Mouse (Mus musculus): Measurements from ENCODE around the gene Mcpt1. TPM values are rescaled to one million over a fixed set of nuclear protein-coding genes. Genes with fewer than 3 reads are reported as not detected.
"Not testable (repeated sequence)": the region's sequence is repeated elsewhere in the genome, so short reads cannot be mapped to it uniquely, and the experiment has no call there.

Mcpt1 gene
- polyA plus RNA-seq, 1 experiment from 2014 or later = not detected

DNA sequence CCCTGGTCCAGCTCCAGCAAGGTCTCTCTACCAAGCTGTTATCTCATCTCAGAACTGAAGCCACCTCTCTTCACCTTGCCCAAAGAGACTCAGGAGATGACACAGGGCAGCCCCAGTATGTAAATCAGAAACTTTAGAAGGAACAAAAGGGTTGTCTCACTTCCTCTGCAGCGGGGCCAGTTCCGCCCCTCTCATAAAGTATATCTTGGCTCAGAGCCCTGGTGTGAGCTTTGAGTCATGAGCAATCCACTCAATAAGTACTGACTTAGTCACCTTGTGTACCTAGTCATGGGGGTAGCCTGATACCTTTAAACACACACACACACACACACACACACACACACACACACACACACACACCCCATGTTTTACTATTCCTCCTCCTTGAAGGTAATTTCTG, 16.7 kb downstream of the Mcpt1 start:
- Histone ChIP-seq H3K4me2 (replicated peaks; ENCODE audit: low read depth, low read length) (no peak overlapping the region), H3K27me3 (replicated peaks; ENCODE audit: insufficient read depth, low read length) (no peaks in the 10 kb centered on the region), H3K9me3 (ENCODE audit: low read length) (no peaks in the 10 kb centered on the region), H3K36me3 (ENCODE audit: insufficient read depth, low read length) (no peaks in the 10 kb centered on the region), H3K4me3 (ENCODE audit: low read depth, low read length) (no peak overlapping the region), H3K4me1 (ENCODE audit: insufficient read depth, low read depth, low read length) (no peaks in the 10 kb centered on the region), H3K27ac (ENCODE audit: low read length) (no peak overlapping the region), H3K9ac (replicated peaks; ENCODE audit: low read depth) (no peak overlapping the region)
- ATAC-seq (peak; percentile 88), DNase-seq (ENCODE audit: low spot score) (peak; percentile 82)
- 26% methylated on average over 2 of the region's 2 CpGs for WGBS
- no peak for TF ChIP-seq CTCF (IDR thresholded peaks at IDR 0.05)
- TF ChIP-seq EP300 (IDR thresholded peaks at IDR 0.05) = peak; percentile 61; the same call in 1 of the 2 replicates

DNA sequence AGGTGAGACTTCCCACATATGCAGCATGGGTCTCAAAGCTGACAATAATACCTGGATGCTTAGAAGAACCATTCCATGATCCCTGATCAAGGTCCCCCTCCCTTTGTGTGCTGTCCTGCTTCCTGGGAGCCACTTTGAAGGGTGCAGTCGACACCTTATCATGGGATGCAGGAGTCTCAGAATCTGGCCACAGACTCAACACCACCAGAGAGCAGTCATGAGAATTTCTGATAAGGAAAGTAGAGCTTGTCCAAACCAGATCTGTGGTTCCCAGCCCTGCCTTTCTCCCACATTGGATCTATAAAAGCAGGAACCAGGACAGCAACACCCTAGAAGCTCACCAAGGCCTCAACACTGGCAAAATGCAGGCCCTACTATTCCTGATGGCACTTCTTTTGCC, 24.0 kb downstream of the Mcpt1 start, which contains the start of gene Mcpt2:
Gene Mcpt2, plus strand, starts transcription at position 250 of the 400 bp plus-strand sequence.
- H3K27me3 ChIP-seq (replicated peaks; ENCODE audit: insufficient read depth, low read length); H3K9ac ChIP-seq (replicated peaks; ENCODE audit: low read depth); H3K36me3 ChIP-seq (ENCODE audit: insufficient read depth, low read length); ATAC-seq; H3K4me3 ChIP-seq (ENCODE audit: low read depth, low read length); H3K27ac ChIP-seq (ENCODE audit: low read length); H3K9me3 ChIP-seq (ENCODE audit: low read length); H3K4me2 ChIP-seq (replicated peaks; ENCODE audit: low read depth, low read length); H3K4me1 ChIP-seq (ENCODE audit: insufficient read depth, low read depth, low read length); DNase-seq (ENCODE audit: low spot score): not testable (repeated sequence)
- WGBS = 54% methylated on average over 1 of the region's 1 CpGs

DNA sequence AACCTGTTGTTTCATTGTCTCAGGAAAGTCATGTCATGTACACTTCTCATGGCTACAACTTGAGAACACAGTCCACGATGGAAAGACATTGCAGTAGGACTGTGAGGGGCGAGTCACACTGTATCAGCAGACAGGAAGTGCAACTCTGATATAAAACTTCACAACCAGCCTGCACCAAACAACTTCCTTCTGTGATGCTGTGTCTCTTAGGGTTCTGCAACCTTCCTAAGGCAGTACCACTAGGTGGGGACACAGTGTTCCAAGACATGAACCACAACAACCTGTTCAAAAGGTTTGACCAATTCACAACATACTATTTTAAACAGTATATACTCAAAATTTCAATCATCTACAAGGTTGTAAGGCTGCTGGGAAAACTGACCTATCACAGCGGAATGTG, 37.6 kb downstream of the Mcpt1 start:
- no peak for ATAC-seq
- no peak overlapping the region for H3K4me2 ChIP-seq (replicated peaks; ENCODE audit: low read depth, low read length)

DNA sequence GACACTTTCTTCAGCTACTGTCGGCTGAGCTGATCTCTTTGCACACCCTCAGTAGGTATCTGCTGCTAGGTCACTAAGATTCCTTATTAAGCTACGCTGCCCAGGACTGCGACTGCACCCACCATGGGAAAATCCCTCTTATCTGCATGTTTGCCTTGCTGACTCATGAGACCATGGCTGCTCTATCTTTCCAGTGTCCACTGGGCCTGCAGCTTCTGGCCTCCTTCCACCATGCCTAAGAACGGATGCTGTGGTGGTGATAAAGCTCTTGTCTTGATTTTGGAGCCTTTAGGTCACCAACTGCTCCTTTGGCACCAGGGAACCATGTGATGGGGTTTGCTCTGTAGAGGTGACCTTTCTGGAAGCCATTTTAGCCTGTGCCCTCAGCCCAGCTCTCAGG, 40.0 kb downstream of the Mcpt1 start:
- Histone ChIP-seq H3K4me1 (ENCODE audit: insufficient read depth, low read depth, low read length) (no peaks in the 10 kb centered on the region), H3K4me3 (ENCODE audit: low read depth, low read length) (no peak overlapping the region), H3K9ac (replicated peaks; ENCODE audit: low read depth) (no peak overlapping the region), H3K27ac (ENCODE audit: low read length) (no peak overlapping the region), H3K9me3 (ENCODE audit: low read length) (no peaks in the 10 kb centered on the region), H3K36me3 (ENCODE audit: insufficient read depth, low read length) (no peaks in the 10 kb centered on the region), H3K27me3 (replicated peaks; ENCODE audit: insufficient read depth, low read length) (no peaks in the 10 kb centered on the region), H3K4me2 (replicated peaks; ENCODE audit: low read depth, low read length) (no peak overlapping the region)
- TF ChIP-seq CTCF (IDR thresholded peaks at IDR 0.05) (no peak), EP300 (IDR thresholded peaks at IDR 0.05) (no peak)
- 61% methylated on average over 4 of the region's 4 CpGs for WGBS
- no peak for ATAC-seq
- no peak for DNase-seq (ENCODE audit: low spot score)

More for the DNA sequence above, 37.6 kb downstream of the Mcpt1 start:
- no peak overlapping the region for H3K27ac ChIP-seq (ENCODE audit: low read length)
- H3K4me1 ChIP-seq (ENCODE audit: insufficient read depth, low read depth, low read length) = no peaks in the 10 kb centered on the region
- no peak for DNase-seq (ENCODE audit: low spot score)
- TF ChIP-seq CTCF (IDR thresholded peaks at IDR 0.05) (no peak), EP300 (IDR thresholded peaks at IDR 0.05) (no peak)
- 53% methylated on average over 3 of the region's 3 CpGs for WGBS
- no peak overlapping the region for H3K9ac ChIP-seq (replicated peaks; ENCODE audit: low read depth)
- no peaks in the 10 kb centered on the region for H3K27me3 ChIP-seq (replicated peaks; ENCODE audit: insufficient read depth, low read length)
- no peaks in the 10 kb centered on the region for H3K36me3 ChIP-seq (ENCODE audit: insufficient read depth, low read length)
- no peak overlapping the region for H3K4me3 ChIP-seq (ENCODE audit: low read depth, low read length)
- H3K9me3 ChIP-seq (ENCODE audit: low read length) = no peaks in the 10 kb centered on the region

DNA sequence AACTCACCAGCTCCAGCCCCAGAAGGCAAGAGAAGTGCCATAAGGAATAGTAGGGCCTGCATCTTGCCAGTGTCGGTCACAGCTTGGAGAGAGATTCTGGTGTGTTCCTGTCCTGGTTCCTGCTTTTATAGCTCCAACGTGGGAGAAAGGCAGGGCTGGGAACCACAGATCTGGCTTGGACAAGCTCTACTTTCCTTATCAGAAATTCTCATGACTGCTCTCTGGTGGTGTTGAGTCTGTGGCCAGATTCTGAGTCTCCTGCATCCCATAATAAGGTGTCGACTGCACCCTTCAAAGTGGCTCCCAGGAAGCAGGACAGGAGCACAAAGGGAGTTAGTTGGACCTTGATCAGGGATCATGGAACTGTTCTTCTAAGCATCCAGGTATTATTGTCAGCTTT, 44.4 kb downstream of the Mcpt1 start, which contains the start of gene Mcpt4:
Gene Mcpt4, minus strand, starts transcription at position 101 of the 400 bp plus-strand sequence.
- not testable (repeated sequence) for H3K27me3 ChIP-seq (replicated peaks; ENCODE audit: insufficient read depth, low read length); ATAC-seq; H3K36me3 ChIP-seq (ENCODE audit: insufficient read depth, low read length); H3K4me3 ChIP-seq (ENCODE audit: low read depth, low read length); H3K9ac ChIP-seq (replicated peaks; ENCODE audit: low read depth); H3K27ac ChIP-seq (ENCODE audit: low read length); H3K4me2 ChIP-seq (replicated peaks; ENCODE audit: low read depth, low read length); H3K9me3 ChIP-seq (ENCODE audit: low read length); DNase-seq (ENCODE audit: low spot score); H3K4me1 ChIP-seq (ENCODE audit: insufficient read depth, low read depth, low read length)
- 58% methylated on average over 3 of the region's 3 CpGs for WGBS

Other genes with a start within 250 kb of the Mcpt1 start
- 29.3 and 33.3 TPM in 2 replicates for gene Adcy4, start 233.9 kb upstream of the Mcpt1 start, polyA plus RNA-seq (2015; fragmentation: Nextera tagmentation; extraction: Ambion mirVana)
- gene Ripk3, start 229.1 kb upstream of the Mcpt1 start, polyA plus RNA-seq (2015; fragmentation: Nextera tagmentation; extraction: Ambion mirVana) = 16.2 and 24.2 TPM in 2 replicates
- gene Nfatc4, start 194.8 kb upstream of the Mcpt1 start, polyA plus RNA-seq (2015; fragmentation: Nextera tagmentation; extraction: Ambion mirVana) = 17.1 and 18.1 TPM in 2 replicates
- 4.2 and 4.7 TPM in 2 replicates for gene Nynrin, start 164.0 kb upstream of the Mcpt1 start, polyA plus RNA-seq (2015; fragmentation: Nextera tagmentation; extraction: Ambion mirVana)
- gene Cbln3, start 133.6 kb upstream of the Mcpt1 start, polyA plus RNA-seq (2015; fragmentation: Nextera tagmentation; extraction: Ambion mirVana) = 0.26 and 0.44 TPM in 2 replicates
- gene Khnyn, start 133.0 kb upstream of the Mcpt1 start, polyA plus RNA-seq (2015; fragmentation: Nextera tagmentation; extraction: Ambion mirVana) = 10.1 and 11.7 TPM in 2 replicates
- 43.0 and 46.3 TPM in 2 replicates for gene Sdr39u1, start 117.7 kb upstream of the Mcpt1 start, polyA plus RNA-seq (2015; fragmentation: Nextera tagmentation; extraction: Ambion mirVana)
- gene Cma1, start 73.3 kb upstream of the Mcpt1 start, polyA plus RNA-seq (2015; fragmentation: Nextera tagmentation; extraction: Ambion mirVana) = 7.6 and 10.4 TPM in 2 replicates
- gene Cma2, start 67.0 kb upstream of the Mcpt1 start, polyA plus RNA-seq (2015; fragmentation: Nextera tagmentation; extraction: Ambion mirVana) = not detected in 2 replicates
- not detected in 2 replicates for gene Mcpt9, start 12.5 kb downstream of the Mcpt1 start, polyA plus RNA-seq (2015; fragmentation: Nextera tagmentation; extraction: Ambion mirVana)
- gene Mcpt2, start 24.1 kb downstream of the Mcpt1 start, polyA plus RNA-seq (2015; fragmentation: Nextera tagmentation; extraction: Ambion mirVana) = 0.13 TPM in 1 of 2 replicates, not detected in the other
- gene Mcpt4, start 44.3 kb downstream of the Mcpt1 start, polyA plus RNA-seq (2015; fragmentation: Nextera tagmentation; extraction: Ambion mirVana) = 0.54 and 1.5 TPM in 2 replicates
- gene Mcpt8, start 67.3 kb downstream of the Mcpt1 start, polyA plus RNA-seq (2015; fragmentation: Nextera tagmentation; extraction: Ambion mirVana) = 5.0 and 5.6 TPM in 2 replicates
- 0.29 and 0.31 TPM in 2 replicates for gene Ctsg, start 84.6 kb downstream of the Mcpt1 start, polyA plus RNA-seq (2015; fragmentation: Nextera tagmentation; extraction: Ambion mirVana)
- not detected in 2 replicates for gene Gzme, start 102.7 kb downstream of the Mcpt1 start, polyA plus RNA-seq (2015; fragmentation: Nextera tagmentation; extraction: Ambion mirVana)
- gene Gzmd, start 114.6 kb downstream of the Mcpt1 start, polyA plus RNA-seq (2015; fragmentation: Nextera tagmentation; extraction: Ambion mirVana) = not detected in 2 replicates
- not detected in 2 replicates for gene Gzmg, start 141.6 kb downstream of the Mcpt1 start, polyA plus RNA-seq (2015; fragmentation: Nextera tagmentation; extraction: Ambion mirVana)
- not detected in 2 replicates for gene Gzmn, start 156.6 kb downstream of the Mcpt1 start, polyA plus RNA-seq (2015; fragmentation: Nextera tagmentation; extraction: Ambion mirVana)
- not detected in 2 replicates for gene Gzmf, start 193.4 kb downstream of the Mcpt1 start, polyA plus RNA-seq (2015; fragmentation: Nextera tagmentation; extraction: Ambion mirVana)
- not detected in 2 replicates for gene Gzmc, start 216.7 kb downstream of the Mcpt1 start, polyA plus RNA-seq (2015; fragmentation: Nextera tagmentation; extraction: Ambion mirVana)
- gene Gzmb, start 244.3 kb downstream of the Mcpt1 start, polyA plus RNA-seq (2015; fragmentation: Nextera tagmentation; extraction: Ambion mirVana) = 1.4 TPM in 2 replicates